Mouse (Mus musculus): ENCODE data around the gene Olfr644. TPM values are rescaled to one million over a fixed set of nuclear protein-coding genes. Genes with fewer than 3 reads are reported as not detected.

Gene Olfr644
- polyA plus RNA-seq, 1 experiment from 2014 or later, result not detected

DNA sequence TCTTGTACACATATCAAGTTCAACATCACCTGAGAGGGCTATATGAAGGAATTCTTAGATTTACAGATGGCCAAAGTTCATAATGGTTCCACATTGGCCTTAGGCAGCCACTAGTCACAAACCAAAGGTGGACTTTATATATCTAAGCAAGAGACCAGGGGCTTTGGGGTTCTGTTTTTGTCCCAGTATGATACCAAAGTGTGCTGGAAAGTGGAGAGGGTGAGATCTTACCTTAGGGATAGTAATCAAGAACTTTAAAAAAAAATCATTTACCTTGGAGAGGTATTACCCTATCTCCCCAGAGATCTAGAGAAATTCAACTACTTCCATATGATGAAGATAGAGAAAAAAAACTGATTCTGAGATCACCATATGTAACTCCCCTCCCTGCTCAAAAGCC, 54.5 kb downstream of the Olfr644 start, which contains the start of gene Olfr639:
Gene Olfr639, minus strand, starts transcription at position 101 of the 400 bp plus-strand sequence.
- no peak for ATAC-seq (ENCODE audit: low FRiP score)
- H3K36me3 ChIP-seq (replicated peaks), result no peaks in the 10 kb centered on the region
- no peaks in the 10 kb centered on the region for H3K9me3 ChIP-seq

More for the DNA sequence above, 54.5 kb downstream of the Olfr644 start, which contains the start of gene Olfr639:
- no peaks in the 10 kb centered on the region for H3K27me3 ChIP-seq
- H3K4me3 ChIP-seq (replicated peaks), result no peak within 1 kb of the TSS
- H3K4me1 ChIP-seq, result no peaks in the 10 kb centered on the region
- no peak within 1 kb of the TSS for H3K27ac ChIP-seq
- no peak within 1 kb of the TSS for H3K9ac ChIP-seq
- H3K4me2 ChIP-seq, result no peak within 1 kb of the TSS

Other genes starting within 250 kb of the Olfr644 start
- 465 and 620 TPM in 2 replicates for gene Hbb-bs, start 243.8 kb downstream of the Olfr644 start, polyA plus RNA-seq (2016; fragmentation: Nextera tagmentation; extraction: Ambion mirVana)
- 0.50 TPM in 1 of 2 replicates, not detected in the other for gene Hbb-bh2, start 231.3 kb downstream of the Olfr644 start, polyA plus RNA-seq (2016; fragmentation: Nextera tagmentation; extraction: Ambion mirVana)
- gene Hbb-bh1, start 228.7 kb downstream of the Olfr644 start, polyA plus RNA-seq (2016; fragmentation: Nextera tagmentation; extraction: Ambion mirVana), result 427 and 624 TPM in 2 replicates
- gene Hbb-y, start 218.7 kb downstream of the Olfr644 start, polyA plus RNA-seq (2016; fragmentation: Nextera tagmentation; extraction: Ambion mirVana), result 6,398 and 8,559 TPM in 2 replicates
- not detected in 2 replicates for gene Olfr66, start 185.6 kb downstream of the Olfr644 start, polyA plus RNA-seq (2016; fragmentation: Nextera tagmentation; extraction: Ambion mirVana)
- not detected in 2 replicates for gene Olfr64, start 177.4 kb downstream of the Olfr644 start, polyA plus RNA-seq (2016; fragmentation: Nextera tagmentation; extraction: Ambion mirVana)
- gene Olfr65, start 168.4 kb downstream of the Olfr644 start, polyA plus RNA-seq (2016; fragmentation: Nextera tagmentation; extraction: Ambion mirVana), result not detected in 2 replicates
- not detected in 2 replicates for gene Olfr631, start 143.0 kb downstream of the Olfr644 start, polyA plus RNA-seq (2016; fragmentation: Nextera tagmentation; extraction: Ambion mirVana)
- not detected in 2 replicates for gene Olfr632, start 137.5 kb downstream of the Olfr644 start, polyA plus RNA-seq (2016; fragmentation: Nextera tagmentation; extraction: Ambion mirVana)
- not detected in 2 replicates for gene Olfr633, start 127.4 kb downstream of the Olfr644 start, polyA plus RNA-seq (2016; fragmentation: Nextera tagmentation; extraction: Ambion mirVana)
- not detected in 2 replicates for gene Olfr635, start 100.7 kb downstream of the Olfr644 start, polyA plus RNA-seq (2016; fragmentation: Nextera tagmentation; extraction: Ambion mirVana)
- gene Olfr638, start 73.1 kb downstream of the Olfr644 start, polyA plus RNA-seq (2016; fragmentation: Nextera tagmentation; extraction: Ambion mirVana), result not detected in 2 replicates
- gene Olfr639, start 54.6 kb downstream of the Olfr644 start, polyA plus RNA-seq (2016; fragmentation: Nextera tagmentation; extraction: Ambion mirVana), result 0.04 TPM in 1 of 2 replicates, not detected in the other
- gene Olfr640, start 46.3 kb downstream of the Olfr644 start, polyA plus RNA-seq (2016; fragmentation: Nextera tagmentation; extraction: Ambion mirVana), result not detected in 2 replicates
- not detected in 2 replicates for gene Olfr641, start 36.4 kb downstream of the Olfr644 start, polyA plus RNA-seq (2016; fragmentation: Nextera tagmentation; extraction: Ambion mirVana)
- not detected in 2 replicates for gene Olfr642, start 19.2 kb downstream of the Olfr644 start, polyA plus RNA-seq (2016; fragmentation: Nextera tagmentation; extraction: Ambion mirVana)
- not detected in 2 replicates for gene 4930516K23Rik, start 10.4 kb downstream of the Olfr644 start, polyA plus RNA-seq (2016; fragmentation: Nextera tagmentation; extraction: Ambion mirVana)
- gene Olfr645, start 13.6 kb upstream of the Olfr644 start, polyA plus RNA-seq (2016; fragmentation: Nextera tagmentation; extraction: Ambion mirVana), result not detected in 2 replicates
- gene Olfr646, start 33.0 kb upstream of the Olfr644 start, polyA plus RNA-seq (2016; fragmentation: Nextera tagmentation; extraction: Ambion mirVana), result not detected in 2 replicates
- gene Ubqln5, start 58.0 kb upstream of the Olfr644 start, polyA plus RNA-seq (2016; fragmentation: Nextera tagmentation; extraction: Ambion mirVana), result not detected in 2 replicates
- gene Olfr643, start 65.5 kb upstream of the Olfr644 start, polyA plus RNA-seq (2016; fragmentation: Nextera tagmentation; extraction: Ambion mirVana), result not detected in 2 replicates
- not detected in 2 replicates for gene Ubqln3, start 71.4 kb upstream of the Olfr644 start, polyA plus RNA-seq (2016; fragmentation: Nextera tagmentation; extraction: Ambion mirVana)
- not detected in 2 replicates for gene Ubqlnl, start 78.7 kb upstream of the Olfr644 start, polyA plus RNA-seq (2016; fragmentation: Nextera tagmentation; extraction: Ambion mirVana)
- not detected in 2 replicates for gene Olfm5, start 93.0 kb upstream of the Olfr644 start, polyA plus RNA-seq (2016; fragmentation: Nextera tagmentation; extraction: Ambion mirVana)
- gene Olfr648, start 111.5 kb upstream of the Olfr644 start, polyA plus RNA-seq (2016; fragmentation: Nextera tagmentation; extraction: Ambion mirVana), result 0.41 and 0.51 TPM in 2 replicates
- not detected in 2 replicates for gene Olfr649, start 124.1 kb upstream of the Olfr644 start, polyA plus RNA-seq (2016; fragmentation: Nextera tagmentation; extraction: Ambion mirVana)
- 0.62 and 1.1 TPM in 2 replicates for gene Trim6, start 146.9 kb upstream of the Olfr644 start, polyA plus RNA-seq (2016; fragmentation: Nextera tagmentation; extraction: Ambion mirVana)
- gene Trim34a, start 172.6 kb upstream of the Olfr644 start, polyA plus RNA-seq (2016; fragmentation: Nextera tagmentation; extraction: Ambion mirVana), result 0.53 and 1.1 TPM in 2 replicates
- 0.05 TPM in 1 of 2 replicates, not detected in the other for gene Trim5, start 216.2 kb upstream of the Olfr644 start, polyA plus RNA-seq (2016; fragmentation: Nextera tagmentation; extraction: Ambion mirVana)
- gene Trim12a, start 243.6 kb upstream of the Olfr644 start, polyA plus RNA-seq (2016; fragmentation: Nextera tagmentation; extraction: Ambion mirVana), result 1.4 and 1.9 TPM in 2 replicates